Mouse (Mus musculus) urinary bladder, postnatal 25 days (tissue): ENCODE data around the gene Olfr870.
"Not testable (repeated sequence)": the region's sequence is repeated elsewhere in the genome, so short reads cannot be mapped to it uniquely, and the experiment has no call there.

ENCODE experiments used
- DNase-seq: peaks from one replicate; pipeline ENCODE4 v3.0.0; 2022; ENCODE audit warnings: low spot score

The Olfr870 gene

GRCm38 (mm10) chr9:20173957-20174356 lies at the start of gene Olfr870:
Gene Olfr870, minus strand, starts transcription at chr9:20174057.
- no peak for DNase-seq

- DNase-seq = no peak
Measured at GRCm38 (mm10) chr9:20211907-20212306, 38.0 kb upstream of the Olfr870 start, which contains the start of gene Olfr871. Gene Olfr871, plus strand, starts transcription at chr9:20212207.

GRCm38 (mm10) chr9:20211477-20211876 lies 37.6 kb upstream of the Olfr870 start:
- DNase-seq = no peak

- DNase-seq = no peak
Measured at GRCm38 (mm10) chr9:20210812-20211211, 37.0 kb upstream of the Olfr870 start.

- DNase-seq = not testable (repeated sequence)
Measured at GRCm38 (mm10) chr9:20203413-20203984, 29.6 kb upstream of the Olfr870 start.

- no peak for DNase-seq
Measured at GRCm38 (mm10) chr9:20202131-20202530, 28.3 kb upstream of the Olfr870 start.

GRCm38 (mm10) chr9:20179463-20179862 lies 5.6 kb upstream of the Olfr870 start:
- no peak for DNase-seq

- DNase-seq = no peak
Measured at GRCm38 (mm10) chr9:20149706-20150105, 24.2 kb downstream of the Olfr870 start.

- no peak for DNase-seq
Measured at GRCm38 (mm10) chr9:20128709-20129108, 45.1 kb downstream of the Olfr870 start, which contains the start of gene Olfr869. Gene Olfr869, plus strand, starts transcription at chr9:20129009.
